Mouse (Mus musculus): ENCODE measurements at regions not wholly inside any gene's neighbourhood (a gene's known extent, or its start where the extent isn't known, plus 50 kb on each side); places are given as distances from the start of the nearest gene placed in this dataset.

- peak; percentile 27; the same call in 1 of the 2 replicates for ATAC-seq (ENCODE audit: low FRiP score, low read depth)
- no peak overlapping the region for H3K27ac ChIP-seq
- WGBS, result 65% methylated on average over 5 of the region's 5 CpGs
- H3K27me3 ChIP-seq (replicated peaks), result no peaks in the 10 kb centered on the region; the same call in 1 of the 2 replicates
- no peak overlapping the region for H3K4me3 ChIP-seq
- no peaks in the 10 kb centered on the region for H3K36me3 ChIP-seq
- no peak overlapping the region for H3K9ac ChIP-seq
- no peak overlapping the region for H3K4me2 ChIP-seq (replicated peaks)
- H3K9me3 ChIP-seq, result no peaks in the 10 kb centered on the region
- H3K4me1 ChIP-seq, result peaks cover 16% of the 10 kb centered on the region
These were observed 293.8 kb downstream of the Bcl11a start for GRCm38 (mm10) chr11:24371687-24371950.

- no peak overlapping the region for H3K27ac ChIP-seq
- no peak overlapping the region for H3K4me3 ChIP-seq
- peaks cover 16% of the 10 kb centered on the region for H3K4me1 ChIP-seq
- no peak overlapping the region for H3K4me2 ChIP-seq (replicated peaks)
- no peaks in the 10 kb centered on the region for H3K9me3 ChIP-seq
- WGBS, result 51% methylated on average over 8 of the region's 8 CpGs
- H3K9ac ChIP-seq, result no peak overlapping the region
- no peaks in the 10 kb centered on the region for H3K36me3 ChIP-seq
- no peaks in the 10 kb centered on the region; the same call in 1 of the 2 replicates for H3K27me3 ChIP-seq (replicated peaks)
- 0 out of 2 replicates have a peak, but pooled peaks have one; percentile 2 for ATAC-seq (ENCODE audit: low FRiP score, low read depth)
These were observed 294.1 kb downstream of the Bcl11a start for GRCm38 (mm10) chr11:24371963-24372362.

- Histone ChIP-seq H3K27me3 (replicated peaks) (no peaks in the 10 kb centered on the region), H3K27ac (no peak overlapping the region), H3K9me3 (no peaks in the 10 kb centered on the region), H3K9ac (no peak overlapping the region), H3K4me3 (no peak overlapping the region), H3K4me1 (peaks cover 16% of the 10 kb centered on the region), H3K4me2 (replicated peaks) (no peak overlapping the region), H3K36me3 (no peaks in the 10 kb centered on the region)
- WGBS, result 44% methylated on average over 5 of the region's 5 CpGs
- ATAC-seq (ENCODE audit: low FRiP score, low read depth), result no peak
These were observed 294.8 kb downstream of the Bcl11a start for GRCm38 (mm10) chr11:24372616-24373015.

GRCm38 (mm10) chr11:24373301-24373700, 295.4 kb downstream of the Bcl11a start:
- Histone ChIP-seq H3K9me3 (no peaks in the 10 kb centered on the region), H3K4me3 (no peak overlapping the region), H3K9ac (no peak overlapping the region), H3K4me1 (peaks cover 16% of the 10 kb centered on the region), H3K27ac (no peak overlapping the region), H3K4me2 (replicated peaks) (no peak overlapping the region), H3K36me3 (no peaks in the 10 kb centered on the region), H3K27me3 (replicated peaks) (no peaks in the 10 kb centered on the region)
- ATAC-seq (ENCODE audit: low FRiP score, low read depth), result no peak
- 58% methylated on average over 4 of the region's 4 CpGs for WGBS

- no peak for ATAC-seq (ENCODE audit: low FRiP score, low read depth)
- no peaks in the 10 kb centered on the region for H3K4me1 ChIP-seq
- no peaks in the 10 kb centered on the region for H3K9me3 ChIP-seq
- no peak overlapping the region for H3K9ac ChIP-seq
- no peaks in the 10 kb centered on the region for H3K36me3 ChIP-seq
- no peak overlapping the region for H3K4me2 ChIP-seq (replicated peaks)
- H3K27me3 ChIP-seq (replicated peaks), result no peaks in the 10 kb centered on the region
- 69% methylated on average over 2 of the region's 2 CpGs for WGBS
- no peak overlapping the region for H3K27ac ChIP-seq
- no peak overlapping the region for H3K4me3 ChIP-seq
These were observed 299.7 kb downstream of the Bcl11a start for GRCm38 (mm10) chr11:24377530-24377929.

GRCm38 (mm10) chr11:24390578-24390977, 312.7 kb downstream of the Bcl11a start:
- H3K27me3 ChIP-seq (replicated peaks), result no peaks in the 10 kb centered on the region
- no peak overlapping the region for H3K4me2 ChIP-seq (replicated peaks)
- ATAC-seq (ENCODE audit: low FRiP score, low read depth), result no peak
- 52% methylated on average over 5 of the region's 5 CpGs for WGBS
- H3K9me3 ChIP-seq, result no peaks in the 10 kb centered on the region
- H3K9ac ChIP-seq, result no peak overlapping the region
- no peaks in the 10 kb centered on the region for H3K4me1 ChIP-seq
- no peak overlapping the region for H3K27ac ChIP-seq
- no peak overlapping the region for H3K4me3 ChIP-seq
- no peaks in the 10 kb centered on the region for H3K36me3 ChIP-seq

- Histone ChIP-seq H3K9me3 (no peaks in the 10 kb centered on the region), H3K27me3 (replicated peaks) (no peaks in the 10 kb centered on the region), H3K27ac (no peak overlapping the region), H3K4me2 (replicated peaks) (no peak overlapping the region), H3K4me3 (no peak overlapping the region), H3K4me1 (no peaks in the 10 kb centered on the region), H3K9ac (no peak overlapping the region), H3K36me3 (no peaks in the 10 kb centered on the region)
- 71% methylated on average over 1 of the region's 1 CpGs for WGBS
- ATAC-seq (ENCODE audit: low FRiP score, low read depth), result no peak
These were observed 313.5 kb downstream of the Bcl11a start for GRCm38 (mm10) chr11:24391385-24391784.

GRCm38 (mm10) chr11:24395478-24395877, 317.6 kb downstream of the Bcl11a start:
- Histone ChIP-seq H3K9me3 (no peaks in the 10 kb centered on the region), H3K27me3 (replicated peaks) (no peaks in the 10 kb centered on the region), H3K9ac (no peak overlapping the region), H3K27ac (no peak overlapping the region), H3K36me3 (no peaks in the 10 kb centered on the region), H3K4me1 (no peaks in the 10 kb centered on the region), H3K4me3 (no peak overlapping the region), H3K4me2 (replicated peaks) (no peak overlapping the region)
- ATAC-seq (ENCODE audit: low FRiP score, low read depth), result no peak
- 96% methylated on average over 2 of the region's 2 CpGs for WGBS

- 92% methylated on average over 5 of the region's 5 CpGs for WGBS
- Histone ChIP-seq H3K4me2 (replicated peaks) (no peak overlapping the region), H3K9ac (no peak overlapping the region), H3K4me1 (no peaks in the 10 kb centered on the region), H3K27me3 (replicated peaks) (no peaks in the 10 kb centered on the region), H3K4me3 (no peak overlapping the region), H3K36me3 (no peaks in the 10 kb centered on the region), H3K9me3 (no peaks in the 10 kb centered on the region), H3K27ac (no peak overlapping the region)
- no peak for ATAC-seq (ENCODE audit: low FRiP score, low read depth)
These were observed 319.1 kb downstream of the Bcl11a start for GRCm38 (mm10) chr11:24396911-24397310.

- Histone ChIP-seq H3K4me3 (no peak overlapping the region), H3K4me2 (replicated peaks) (no peak overlapping the region), H3K36me3 (no peaks in the 10 kb centered on the region), H3K9me3 (no peaks in the 10 kb centered on the region), H3K9ac (no peak overlapping the region), H3K27ac (no peak overlapping the region), H3K4me1 (no peaks in the 10 kb centered on the region), H3K27me3 (replicated peaks) (no peaks in the 10 kb centered on the region)
- 44% methylated on average over 1 of the region's 1 CpGs for WGBS
- no peak for ATAC-seq (ENCODE audit: low FRiP score, low read depth)
These were observed 319.9 kb downstream of the Bcl11a start for GRCm38 (mm10) chr11:24397710-24398109.

- Histone ChIP-seq H3K4me2 (replicated peaks) (no peak overlapping the region), H3K9ac (no peak overlapping the region), H3K9me3 (no peaks in the 10 kb centered on the region), H3K4me3 (no peak overlapping the region), H3K4me1 (no peaks in the 10 kb centered on the region), H3K27ac (no peak overlapping the region), H3K36me3 (no peaks in the 10 kb centered on the region), H3K27me3 (replicated peaks) (no peaks in the 10 kb centered on the region)
- no peak for ATAC-seq (ENCODE audit: low FRiP score, low read depth)
- 73% methylated on average over 3 of the region's 3 CpGs for WGBS
These were observed 323.3 kb downstream of the Bcl11a start for GRCm38 (mm10) chr11:24401151-24401550.

GRCm38 (mm10) chr11:24402127-24402526, 324.3 kb downstream of the Bcl11a start:
- ATAC-seq (ENCODE audit: low FRiP score, low read depth), result no peak
- WGBS, result 58% methylated on average over 3 of the region's 3 CpGs
- H3K9ac ChIP-seq, result no peak overlapping the region

GRCm38 (mm10) chr11:24414804-24415203, 336.9 kb downstream of the Bcl11a start:
- Histone ChIP-seq H3K4me2 (replicated peaks) (no peak overlapping the region), H3K27ac (no peak overlapping the region), H3K36me3 (no peaks in the 10 kb centered on the region), H3K9ac (no peak overlapping the region), H3K4me1 (no peaks in the 10 kb centered on the region), H3K9me3 (peaks cover 4% of the 10 kb centered on the region; the same call in 1 of the 2 replicates), H3K27me3 (replicated peaks) (no peaks in the 10 kb centered on the region), H3K4me3 (no peak overlapping the region)
- no peak for ATAC-seq (ENCODE audit: low FRiP score, low read depth)

More at GRCm38 (mm10) chr11:24402127-24402526, 324.3 kb downstream of the Bcl11a start:
- H3K27me3 ChIP-seq (replicated peaks), result no peaks in the 10 kb centered on the region
- H3K27ac ChIP-seq, result no peak overlapping the region
- no peaks in the 10 kb centered on the region for H3K36me3 ChIP-seq
- H3K4me1 ChIP-seq, result no peaks in the 10 kb centered on the region
- no peak overlapping the region for H3K4me2 ChIP-seq (replicated peaks)
- H3K4me3 ChIP-seq, result no peak overlapping the region
- no peaks in the 10 kb centered on the region for H3K9me3 ChIP-seq
